Comparison of ENCODE assay signal across 13 mouse cellular contexts in genomic region chr8:35735438-35735837, GRCm38 (mm10). TPM values are rescaled to one million over a fixed set of nuclear protein-coding genes. Genes with fewer than 3 reads are reported as not detected.
DNase-seq lines count a peak whose midpoint lies in the region; ATAC-seq and TF ChIP-seq lines count a peak whose summit lies in the region.
"Had no signal": no experiment of that assay in that cellular context is flagged by ENCODE, and none has a peak within 500 bp of the region (broad histone marks: within the 10 kb centered on the region; RNA-seq: fewer than 3 reads in every experiment).

No protein-coding gene starts in this region.

- DNase-seq in heart, adult 8-10 months (ENCODE audit: low spot score), result peak; percentile 12
- no peak for DNase-seq in heart, adult 11 months
- DNase-seq in left cerebral cortex, adult 2 months (ENCODE audit: extremely low spot score in 1 of 2, low spot score in 2 of 2), result no peak
- DNase-seq in left cerebral cortex, adult 18-20 months (ENCODE audit: low spot score in 2 of 2), result no peak
- DNase-seq in ES-CJ7 (ENCODE audit: low read depth, low spot score), result peak; percentile 50
- no peak for DNase-seq in right cerebral cortex, postnatal 25 days
- DNase-seq in left cerebral cortex, adult 11 months (ENCODE audit: low spot score), result no peak
- DNase-seq: layer of hippocampus, postnatal 36 days; right cerebral cortex, postnatal 14 days had no signal

- peak; percentile 58 for ATAC-seq in common myeloid progenitor, adult 5-6 weeks (replicated peaks; ENCODE audit: low read depth, poor library complexity, severe bottlenecking)

- intact Hi-C loops in left cerebral cortex, adult 2 months (cut with DNase I), result no loop called here

- TF ChIP-seq CTCF in left cerebral cortex, adult 2 months (IDR thresholded peaks at IDR 0.05), result peak; percentile 31

- H3K4me3 ChIP-seq in left cerebral cortex, adult 2 months, result no peak overlapping the region
- H3K4me3 ChIP-seq: limb, embryonic 15.5 days; neural tube, embryonic 15.5 days had no signal

- H3K27ac ChIP-seq in left cerebral cortex, adult 2 months, result no peak overlapping the region
- H3K27ac ChIP-seq: limb, embryonic 15.5 days; macrophage; neural tube, embryonic 15.5 days had no signal

RNA-seq across cellular contexts. Expression of gene Gm19410, which starts 30.2 kb away (rescaled TPM):
- total RNA-seq in heart, adult 8-10 months (2022), result 1 to 10 TPM; 2.4 to 2.7 (median 2.4) TPM
- 10 to 100 TPM; 22.8 to 26.4 TPM for total RNA-seq in left cerebral cortex, adult 2 months (2021)
- total RNA-seq in left cerebral cortex, adult 18-20 months (2021), result 10 to 100 TPM; 21.0 to 22.5 TPM
- total RNA-seq in common myeloid progenitor, adult 5-6 weeks (2017), result not detected in 2 replicates

Comparison
In these comparisons a context has a peak if more than half of its experiments do, and no peak if none do; other contexts are left out.
1. DNase-seq: peak in heart, adult 8-10 months (single experiment) and ES-CJ7 (single experiment); none in heart, adult 11 months (single experiment), left cerebral cortex, adult 2 months (0 of 2), left cerebral cortex, adult 18-20 months (0 of 2), right cerebral cortex, postnatal 25 days (single experiment) and left cerebral cortex, adult 11 months (single experiment).
2. RNA of gene Gm19410, which starts 30.2 kb away (total RNA-seq): 22.8 to 26.4 TPM in left cerebral cortex, adult 2 months and 21.0 to 22.5 TPM in left cerebral cortex, adult 18-20 months; 2.4 to 2.7 TPM in heart, adult 8-10 months and not detected in common myeloid progenitor, adult 5-6 weeks; every median in the first group is over 4 times any median in the second.